Mouse (Mus musculus): ENCODE measurements around the gene Vps53. TPM values are rescaled to one million over a fixed set of nuclear protein-coding genes. Genes with fewer than 3 reads are reported as not detected.

Gene Vps53
- polyA plus RNA-seq, 1 experiment from 2014 or later, result 61.4 TPM

DNA sequence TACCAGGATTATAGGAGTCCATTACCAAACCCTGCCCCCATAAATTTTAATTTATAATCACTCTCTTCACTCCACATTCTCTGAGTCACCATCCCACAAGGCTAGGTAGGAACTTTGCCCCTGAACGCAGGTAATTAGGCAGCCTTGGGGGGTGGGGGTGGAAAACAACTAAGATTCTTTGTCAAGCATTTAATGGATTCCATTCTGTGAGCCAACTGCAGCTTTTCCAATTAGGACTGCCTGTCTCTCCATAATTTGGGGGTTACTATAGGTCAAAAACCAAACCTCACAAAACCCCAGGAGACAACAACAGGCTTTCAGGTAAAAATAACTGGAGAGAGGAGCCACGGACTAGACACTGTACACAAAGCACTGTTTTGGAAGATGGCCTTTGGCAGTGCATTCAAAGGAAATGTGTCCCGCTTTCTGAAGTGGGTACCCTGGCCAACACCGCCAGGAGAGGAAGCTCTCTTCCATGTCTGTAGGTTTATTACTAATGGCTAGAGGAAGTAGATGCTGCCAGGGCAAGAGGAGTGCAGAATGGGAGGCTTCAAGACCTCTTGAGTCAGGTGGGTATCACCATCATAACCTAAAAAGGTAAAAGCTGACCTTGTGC lies 138.6 kb downstream of the Vps53 start:
- no peak overlapping the region for H3K9ac ChIP-seq (replicated peaks)
- no peak overlapping the region for H3K4me2 ChIP-seq (replicated peaks)
- no peaks in the 10 kb centered on the region for H3K27me3 ChIP-seq
- H3K9me3 ChIP-seq, result no peaks in the 10 kb centered on the region
- no peak overlapping the region for H3K27ac ChIP-seq
- peaks cover 13% of the 10 kb centered on the region for H3K36me3 ChIP-seq
- 80% methylated on average over 4 of the region's 4 CpGs for WGBS
- no peak for ATAC-seq
- peaks cover 11% of the 10 kb centered on the region for H3K4me1 ChIP-seq (replicated peaks)
- H3K4me3 ChIP-seq (replicated peaks), result no peak overlapping the region

DNA sequence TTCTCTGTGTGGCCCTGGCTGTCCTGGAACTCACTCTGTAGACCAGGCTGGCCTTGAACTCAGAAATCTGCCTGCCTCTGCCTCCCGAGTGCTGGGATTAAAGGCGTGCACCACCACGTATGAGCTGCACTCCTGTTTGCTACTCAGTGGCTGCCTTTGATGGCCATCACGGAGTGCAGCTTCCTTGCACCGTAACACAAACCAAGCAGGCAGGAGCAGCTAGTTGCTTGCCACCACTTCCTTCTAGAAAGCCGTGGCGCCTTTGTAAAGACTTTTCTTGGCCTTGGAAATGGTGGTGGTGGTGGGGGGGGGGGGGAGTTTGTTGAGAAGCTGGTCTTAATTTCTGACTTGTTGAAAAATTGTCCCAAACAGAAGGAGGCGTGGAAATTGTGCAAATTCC lies 139.3 kb downstream of the Vps53 start:
- no peak overlapping the region for H3K27ac ChIP-seq
- H3K4me1 ChIP-seq (replicated peaks), result peaks cover 11% of the 10 kb centered on the region
- peaks cover 6% of the 10 kb centered on the region; the same call in 1 of the 2 replicates for H3K36me3 ChIP-seq
- WGBS, result 88% methylated on average over 8 of the region's 8 CpGs
- H3K9ac ChIP-seq (replicated peaks), result no peak overlapping the region
- no peaks in the 10 kb centered on the region for H3K9me3 ChIP-seq
- H3K4me2 ChIP-seq (replicated peaks), result no peak overlapping the region
- H3K27me3 ChIP-seq, result no peaks in the 10 kb centered on the region
- ATAC-seq, result no peak
- H3K4me3 ChIP-seq (replicated peaks), result no peak overlapping the region

DNA sequence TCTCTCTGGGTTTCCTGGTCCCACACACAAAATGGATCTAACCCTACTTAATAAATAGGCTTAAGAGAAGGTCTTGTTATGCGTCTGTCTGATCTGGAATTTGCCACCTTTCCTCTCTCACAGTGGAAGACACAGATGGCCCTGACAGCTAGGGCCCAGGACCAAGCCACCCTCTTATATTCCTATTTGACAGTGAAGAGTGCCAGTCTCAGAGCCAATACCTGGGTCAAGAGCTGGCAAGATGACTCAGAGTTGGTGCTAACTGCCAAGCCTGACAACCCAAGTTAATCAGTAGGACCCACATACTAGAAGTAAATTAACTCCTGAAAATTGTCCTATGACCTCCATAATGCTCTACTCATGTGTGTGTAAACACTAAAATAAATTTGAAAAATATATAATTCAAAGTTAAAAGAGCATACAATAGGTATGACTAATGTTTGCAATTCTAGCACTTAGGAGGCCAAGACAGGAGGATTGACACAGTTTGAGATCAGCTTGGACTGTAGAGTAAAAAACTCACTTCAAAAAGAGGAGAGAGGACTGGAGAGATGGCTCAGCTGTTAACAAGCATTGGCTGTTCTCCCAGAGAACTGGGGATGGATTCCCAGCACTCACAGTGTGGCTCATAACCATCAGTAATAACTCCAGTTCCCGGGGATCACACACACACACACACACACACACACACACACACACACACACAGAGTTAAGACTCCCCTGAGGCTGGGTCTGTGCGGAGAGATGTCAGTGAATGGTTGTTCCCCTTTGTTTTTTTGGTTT lies 140.0 kb downstream of the Vps53 start:
- H3K27me3 ChIP-seq, result no peaks in the 10 kb centered on the region
- WGBS, result 87% methylated on average over 3 of the region's 3 CpGs
- no peak overlapping the region for H3K4me2 ChIP-seq (replicated peaks)
- no peak overlapping the region for H3K27ac ChIP-seq
- no peaks in the 10 kb centered on the region for H3K9me3 ChIP-seq
- ATAC-seq, result no peak
- peaks cover 5% of the 10 kb centered on the region for H3K4me1 ChIP-seq (replicated peaks)
- H3K36me3 ChIP-seq, result 0 out of 2 replicates have a peak, but pooled peaks cover 3% of the 10 kb centered on the region
- H3K4me3 ChIP-seq (replicated peaks), result no peak overlapping the region
- no peak overlapping the region for H3K9ac ChIP-seq (replicated peaks)

DNA sequence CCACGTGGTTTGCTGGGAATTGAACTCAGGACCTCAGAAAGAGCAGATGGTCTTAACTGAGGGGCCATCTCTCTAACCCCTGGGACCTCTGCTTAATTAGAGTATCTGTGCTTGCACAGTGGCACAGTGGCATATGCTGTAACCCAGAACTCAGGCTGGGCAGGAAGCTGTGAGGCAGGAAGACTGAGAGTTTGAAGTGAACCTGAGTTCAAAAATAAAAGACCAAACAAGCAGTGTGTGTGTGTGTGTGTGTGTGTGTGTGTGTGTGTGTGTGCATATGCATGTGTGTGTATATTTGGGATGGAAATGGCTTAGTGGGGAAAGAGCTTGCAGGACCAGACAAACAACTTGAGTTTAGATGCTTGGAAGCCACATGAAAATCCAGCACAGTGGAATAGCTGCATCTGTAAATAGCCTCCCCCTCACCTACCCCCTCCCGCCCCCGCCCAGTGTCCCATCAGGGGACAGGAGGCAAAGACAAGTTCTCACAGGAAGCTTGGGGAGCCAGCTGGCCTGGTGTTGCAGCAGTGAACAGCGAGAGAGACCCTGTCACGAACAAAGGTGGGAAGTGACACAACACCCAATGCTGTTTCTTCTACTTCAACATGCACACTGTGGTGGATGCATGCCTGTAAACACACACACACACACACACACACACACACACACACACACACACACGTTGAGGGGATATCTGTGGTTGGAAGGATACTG lies 141.7 kb downstream of the Vps53 start:
- 59% methylated on average over 6 of the region's 6 CpGs for WGBS
- no peaks in the 10 kb centered on the region for H3K4me1 ChIP-seq (replicated peaks)
- no peak overlapping the region for H3K27ac ChIP-seq
- H3K4me3 ChIP-seq (replicated peaks), result no peak overlapping the region
- H3K4me2 ChIP-seq (replicated peaks), result no peak overlapping the region
- no peaks in the 10 kb centered on the region for H3K36me3 ChIP-seq
- H3K27me3 ChIP-seq, result no peaks in the 10 kb centered on the region
- ATAC-seq, result no peak
- H3K9ac ChIP-seq (replicated peaks), result no peak overlapping the region
- H3K9me3 ChIP-seq, result no peaks in the 10 kb centered on the region

DNA sequence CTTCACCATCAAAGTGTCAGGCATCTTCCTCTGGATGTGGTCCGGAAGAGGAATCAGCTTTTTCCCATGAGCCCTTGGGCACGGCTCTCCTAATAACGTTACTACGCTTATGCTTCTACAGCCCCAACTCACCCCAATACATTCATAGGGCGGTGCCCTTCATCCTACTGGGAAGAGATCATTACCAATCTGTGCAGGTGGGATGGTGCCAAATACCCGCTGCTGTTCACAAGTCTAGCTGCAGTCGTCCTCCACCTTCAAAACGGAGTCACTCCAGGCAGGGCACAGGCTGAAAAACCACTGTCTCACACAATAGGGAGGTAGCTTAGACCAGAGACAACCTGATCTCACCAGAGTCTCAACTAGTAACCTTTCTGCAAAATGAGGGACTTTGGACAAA lies 144.3 kb downstream of the Vps53 start:
- 0 out of 2 replicates have a peak, but pooled peaks cover 2% of the 10 kb centered on the region for H3K27me3 ChIP-seq
- no peaks in the 10 kb centered on the region for H3K36me3 ChIP-seq
- no peak for ATAC-seq
- no peak overlapping the region for H3K4me3 ChIP-seq (replicated peaks)
- H3K9ac ChIP-seq (replicated peaks), result no peak overlapping the region
- 85% methylated on average over 8 of the region's 8 CpGs for WGBS
- no peaks in the 10 kb centered on the region for H3K4me1 ChIP-seq (replicated peaks)
- no peak overlapping the region for H3K27ac ChIP-seq
- no peak overlapping the region for H3K4me2 ChIP-seq (replicated peaks)
- no peaks in the 10 kb centered on the region for H3K9me3 ChIP-seq

DNA sequence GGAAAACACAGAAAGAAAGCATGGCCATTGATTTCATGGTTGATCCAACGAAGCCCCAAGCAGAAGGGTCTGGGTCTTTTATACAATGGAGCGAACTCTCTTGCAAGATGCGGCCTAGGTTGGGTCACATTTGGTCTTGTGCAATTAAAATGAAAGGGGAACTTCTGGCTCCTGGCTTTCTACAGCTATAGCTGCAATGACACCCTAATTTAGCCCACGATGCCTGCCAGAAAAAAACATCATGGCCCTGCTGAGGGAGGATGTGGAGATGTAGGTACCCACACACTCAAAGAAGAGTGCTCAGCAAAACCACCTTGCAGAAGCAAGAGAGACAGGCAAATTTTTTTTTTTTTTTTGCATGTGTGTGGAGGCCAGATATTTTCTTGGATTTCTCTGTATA lies 145.6 kb downstream of the Vps53 start:
- H3K4me3 ChIP-seq (replicated peaks), result no peak overlapping the region
- 67% methylated on average over 4 of the region's 4 CpGs for WGBS
- H3K27ac ChIP-seq, result no peak overlapping the region
- ATAC-seq, result no peak
- H3K4me1 ChIP-seq (replicated peaks), result no peaks in the 10 kb centered on the region
- H3K4me2 ChIP-seq (replicated peaks), result no peak overlapping the region
- H3K9ac ChIP-seq (replicated peaks), result no peak overlapping the region
- peaks cover 10% of the 10 kb centered on the region for H3K27me3 ChIP-seq
- H3K36me3 ChIP-seq, result no peaks in the 10 kb centered on the region
- H3K9me3 ChIP-seq, result no peaks in the 10 kb centered on the region

DNA sequence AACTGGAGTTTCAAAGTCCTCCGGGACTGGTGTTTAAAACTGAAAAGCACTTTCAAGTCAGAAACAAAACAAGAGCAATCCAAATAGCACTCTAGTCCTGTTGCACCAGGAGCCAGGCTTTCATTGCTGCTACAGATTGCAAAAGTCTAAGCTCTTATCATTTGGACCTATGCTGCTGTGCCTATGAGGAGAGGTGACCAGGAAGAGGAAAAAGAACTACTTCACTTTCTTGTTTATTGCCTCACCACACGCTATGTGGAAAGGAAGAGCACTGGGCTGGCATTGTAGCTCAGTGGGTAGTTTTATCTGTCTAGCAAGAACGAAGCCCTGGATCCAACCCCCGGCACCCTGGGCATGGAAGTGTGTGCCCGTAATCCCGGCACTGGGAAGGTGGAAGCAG lies 146.1 kb downstream of the Vps53 start:
- H3K9me3 ChIP-seq, result no peaks in the 10 kb centered on the region
- no peak for ATAC-seq

DNA sequence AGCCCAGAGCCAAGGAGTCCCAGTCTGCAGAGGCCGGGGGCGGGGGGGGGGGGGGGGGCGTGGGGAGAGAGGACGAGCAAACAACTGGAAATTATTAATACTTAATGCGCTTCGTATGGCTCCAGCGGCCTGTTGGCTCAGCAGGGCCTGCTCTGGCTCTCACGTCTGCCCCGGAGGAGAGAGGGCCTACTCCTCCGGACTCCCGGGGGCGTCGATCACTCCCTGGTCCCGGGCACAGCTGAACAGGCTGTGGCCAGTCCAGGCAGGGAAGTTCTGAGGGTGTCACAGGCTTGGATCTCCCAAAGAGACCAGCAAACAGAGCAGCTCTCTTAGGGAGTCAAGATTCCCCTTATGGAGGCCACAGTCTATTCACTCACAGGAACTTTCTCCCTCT lies 151.4 kb downstream of the Vps53 start:
- Histone ChIP-seq H3K27ac (no peak overlapping the region), H3K4me2 (replicated peaks) (peak overlapping the region; percentile 92), H3K27me3 (peaks cover 19% of the 10 kb centered on the region), H3K9me3 (no peaks in the 10 kb centered on the region), H3K4me3 (replicated peaks) (peak overlapping the region; percentile 63), H3K9ac (replicated peaks) (peak overlapping the region; percentile 72), H3K4me1 (replicated peaks) (peaks cover 17% of the 10 kb centered on the region; the same call in 1 of the 2 replicates), H3K36me3 (no peaks in the 10 kb centered on the region)
- WGBS, result 3% methylated on average over 7 of the region's 14 CpGs
- peak; percentile 46; the same call in 1 of the 2 replicates for ATAC-seq

More for the DNA sequence above, 146.1 kb downstream of the Vps53 start:
- Histone ChIP-seq H3K27me3 (peaks cover 10% of the 10 kb centered on the region), H3K4me3 (replicated peaks) (no peak overlapping the region), H3K27ac (no peak overlapping the region), H3K4me2 (replicated peaks) (no peak overlapping the region), H3K4me1 (replicated peaks) (no peaks in the 10 kb centered on the region), H3K9ac (replicated peaks) (no peak overlapping the region), H3K36me3 (no peaks in the 10 kb centered on the region)
- 77% methylated on average over 6 of the region's 6 CpGs for WGBS

DNA sequence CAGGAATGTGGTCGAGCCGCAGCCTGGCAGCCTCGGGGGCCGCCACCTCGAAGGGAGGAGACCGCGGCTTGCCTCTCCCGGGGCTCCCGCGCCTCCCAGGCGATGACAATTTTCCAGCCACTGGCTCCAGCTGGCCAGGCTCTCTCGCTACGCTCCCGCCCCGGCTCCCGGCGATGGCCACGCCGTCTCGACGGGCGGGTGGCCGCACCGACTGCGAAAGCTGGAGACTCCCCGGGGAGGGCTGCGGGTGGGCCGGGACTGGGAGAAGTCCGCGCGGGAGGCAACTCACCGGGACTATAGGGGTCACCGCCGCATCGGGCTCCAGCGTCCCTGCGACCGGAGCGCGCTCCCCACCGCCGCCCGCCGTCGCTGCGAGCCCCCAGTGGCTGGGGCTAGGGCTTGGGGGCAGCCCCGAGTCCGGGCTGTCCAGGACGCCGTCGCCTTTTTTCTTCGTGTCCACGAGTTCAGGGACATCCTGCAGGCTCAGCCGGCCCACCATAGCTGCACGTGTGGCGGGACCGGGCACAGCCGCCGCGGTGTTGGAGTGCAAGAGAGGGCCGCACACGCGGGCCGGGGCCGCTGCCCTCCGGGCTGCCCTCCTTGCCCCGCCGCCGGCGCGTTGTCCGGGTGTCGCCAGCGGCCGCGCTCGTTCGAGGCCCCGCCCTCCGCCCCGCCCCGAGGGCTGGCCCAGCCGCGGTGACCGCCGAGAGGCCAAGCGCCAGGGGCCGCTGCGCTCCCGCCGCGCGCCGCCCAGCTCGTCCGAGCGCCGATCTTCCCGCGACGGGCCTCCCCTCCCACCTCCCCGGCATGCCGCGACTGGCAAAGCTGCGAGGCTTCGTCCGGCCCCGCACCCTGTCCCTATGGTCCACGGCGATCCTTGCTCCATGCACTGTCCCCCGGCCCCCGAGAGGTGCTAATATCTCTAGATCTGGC lies 152.0 kb downstream of the Vps53 start, which contains the start of gene Rflnb:
Gene Rflnb, minus strand, starts transcription at position 644 of the 933 bp plus-strand sequence.
- Histone ChIP-seq H3K4me3 (replicated peaks) (peak within 1 kb of the TSS; percentile 63), H3K9me3 (no peaks in the 10 kb centered on the region), H3K27me3 (peaks cover 19% of the 10 kb centered on the region), H3K27ac (no peak within 1 kb of the TSS), H3K36me3 (no peaks in the 10 kb centered on the region), H3K4me1 (replicated peaks) (peaks cover 17% of the 10 kb centered on the region; the same call in 1 of the 2 replicates), H3K4me2 (replicated peaks) (peak within 1 kb of the TSS; percentile 92), H3K9ac (replicated peaks) (peak within 1 kb of the TSS; percentile 72)
- ATAC-seq, result peak; percentile 87
- under 1% methylated on average over 96 of the region's 112 CpGs for WGBS

DNA sequence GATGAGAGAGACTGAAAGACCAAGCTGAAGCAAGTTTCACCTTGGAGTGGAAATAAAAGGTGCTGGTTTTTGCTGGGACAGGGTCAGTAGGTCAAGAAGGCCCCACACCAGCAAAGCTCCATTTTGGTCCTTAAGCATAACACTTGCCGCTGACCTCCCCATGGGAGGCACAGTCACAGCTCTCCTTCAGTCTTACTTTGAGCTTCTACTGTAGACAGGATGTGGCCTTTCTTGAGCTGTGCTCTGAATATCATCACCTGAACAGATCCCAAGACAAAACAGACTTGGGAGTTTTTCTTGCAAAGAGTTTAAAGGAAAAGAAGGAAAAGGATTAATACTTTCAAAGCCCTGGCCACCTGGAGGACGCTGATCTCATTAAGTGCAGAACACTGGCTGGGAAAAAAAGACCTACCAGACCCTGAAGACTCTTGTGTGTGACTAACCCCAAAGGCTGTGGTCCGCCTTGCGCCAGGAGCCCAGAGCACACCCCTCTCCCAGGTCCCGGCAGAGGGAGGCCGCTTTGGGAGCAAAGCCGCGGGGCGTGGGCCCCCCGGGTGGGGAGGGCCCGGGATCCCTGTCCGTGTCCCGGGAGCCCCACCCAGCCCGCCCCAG lies 152.8 kb downstream of the Vps53 start:
- Histone ChIP-seq H3K27me3 (peaks cover 19% of the 10 kb centered on the region), H3K9me3 (no peaks in the 10 kb centered on the region), H3K4me1 (replicated peaks) (peaks cover 17% of the 10 kb centered on the region; the same call in 1 of the 2 replicates), H3K36me3 (no peaks in the 10 kb centered on the region), H3K27ac (no peak overlapping the region), H3K9ac (replicated peaks) (peak overlapping the region; percentile 72), H3K4me2 (replicated peaks) (peak overlapping the region; percentile 92), H3K4me3 (replicated peaks) (peak overlapping the region; percentile 63)
- 2% methylated on average over 13 of the region's 14 CpGs for WGBS
- peak; percentile 11; the same call in 1 of the 2 replicates for ATAC-seq

DNA sequence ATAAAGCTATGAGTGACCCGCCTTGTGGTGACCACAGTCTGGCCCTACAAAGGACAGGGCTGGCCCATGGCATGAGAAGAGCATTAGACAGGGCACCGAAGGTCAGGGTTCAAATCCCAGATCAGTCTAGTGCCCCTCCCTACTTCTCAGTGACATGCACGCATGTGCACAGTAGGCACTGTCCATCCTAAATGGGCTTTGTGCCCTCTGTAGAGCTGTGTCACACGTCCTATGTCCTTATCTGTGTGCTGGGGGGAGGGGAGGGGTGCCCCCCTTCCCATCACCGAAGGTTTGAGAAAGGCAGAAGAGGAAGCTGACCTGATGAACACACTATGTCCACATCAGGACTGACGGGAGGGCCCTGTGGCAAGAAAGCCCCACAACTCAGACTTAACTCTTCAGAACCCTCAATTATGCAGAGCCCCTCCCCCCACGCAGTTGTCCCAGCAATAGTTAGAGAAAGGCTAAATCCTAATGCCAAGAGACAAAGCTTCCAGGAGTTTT lies 154.3 kb downstream of the Vps53 start:
- H3K4me2 ChIP-seq (replicated peaks), result no peak overlapping the region
- peaks cover 17% of the 10 kb centered on the region for H3K27me3 ChIP-seq
- WGBS, result 50% methylated on average over 7 of the region's 7 CpGs
- no peaks in the 10 kb centered on the region for H3K9me3 ChIP-seq
- H3K4me1 ChIP-seq (replicated peaks), result peaks cover 17% of the 10 kb centered on the region; the same call in 1 of the 2 replicates
- no peak overlapping the region for H3K9ac ChIP-seq (replicated peaks)
- ATAC-seq, result no peak
- H3K27ac ChIP-seq, result no peak overlapping the region
- H3K4me3 ChIP-seq (replicated peaks), result no peak overlapping the region
- H3K36me3 ChIP-seq, result no peaks in the 10 kb centered on the region
